Mouse (Mus musculus): ENCODE data around the gene Rab38.

The Rab38 gene

DNA sequence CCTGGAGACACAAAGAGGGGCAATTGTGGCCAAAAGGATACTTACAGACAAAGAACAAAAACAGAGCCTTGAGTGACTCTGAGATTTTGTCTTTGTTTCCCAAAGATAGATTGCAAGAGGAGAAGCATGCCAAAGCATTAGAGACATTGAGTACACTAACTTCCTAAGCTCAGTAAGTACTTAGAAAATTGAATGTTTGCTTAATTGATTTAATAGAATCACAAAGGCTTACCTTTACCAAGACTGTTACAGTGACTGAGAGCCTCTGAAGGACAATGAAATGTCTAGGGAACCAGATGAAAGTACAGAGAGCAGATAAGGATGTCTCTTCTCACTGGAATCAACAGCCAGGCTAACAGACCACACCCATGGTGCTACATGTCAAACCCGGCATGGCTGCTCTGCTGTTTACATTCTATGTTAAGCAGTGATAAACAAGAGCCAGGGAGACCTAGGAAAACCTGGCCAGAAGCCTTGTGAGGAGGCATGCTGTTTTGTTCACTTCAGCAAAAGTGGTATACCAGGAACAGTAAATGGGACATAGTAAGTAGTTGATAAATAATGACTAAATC is 97.1 kb downstream of the Rab38 start:
- DNase-seq (ENCODE audit: low spot score): no peak

DNA sequence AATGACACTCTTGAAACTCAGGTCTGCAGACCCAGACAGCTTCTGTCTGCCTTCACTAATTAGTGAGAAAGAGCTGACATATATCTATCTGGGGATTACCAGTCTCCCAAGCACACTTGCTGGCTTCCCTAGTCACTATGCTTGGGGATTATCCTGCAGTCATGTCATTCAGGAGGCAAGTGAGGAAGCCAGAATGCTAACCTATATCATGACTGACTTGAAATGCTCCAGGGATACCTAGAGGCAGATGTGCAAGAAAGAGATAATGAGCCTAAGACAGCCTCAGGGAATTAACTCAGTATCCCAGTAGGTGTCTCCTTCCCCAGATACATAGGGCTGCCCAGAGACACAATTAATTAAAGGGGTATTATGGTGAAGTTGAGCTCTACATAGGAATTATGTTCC is 106.1 kb downstream of the Rab38 start:
- DNase-seq (ENCODE audit: low spot score): no peak

GRCm38 (mm10) chr7:88536743-88537142 is 106.7 kb downstream of the Rab38 start:
- no peak for DNase-seq (ENCODE audit: low spot score)
